12 mouse cellular contexts compared by ENCODE assay signal in the genomic region with DNA sequence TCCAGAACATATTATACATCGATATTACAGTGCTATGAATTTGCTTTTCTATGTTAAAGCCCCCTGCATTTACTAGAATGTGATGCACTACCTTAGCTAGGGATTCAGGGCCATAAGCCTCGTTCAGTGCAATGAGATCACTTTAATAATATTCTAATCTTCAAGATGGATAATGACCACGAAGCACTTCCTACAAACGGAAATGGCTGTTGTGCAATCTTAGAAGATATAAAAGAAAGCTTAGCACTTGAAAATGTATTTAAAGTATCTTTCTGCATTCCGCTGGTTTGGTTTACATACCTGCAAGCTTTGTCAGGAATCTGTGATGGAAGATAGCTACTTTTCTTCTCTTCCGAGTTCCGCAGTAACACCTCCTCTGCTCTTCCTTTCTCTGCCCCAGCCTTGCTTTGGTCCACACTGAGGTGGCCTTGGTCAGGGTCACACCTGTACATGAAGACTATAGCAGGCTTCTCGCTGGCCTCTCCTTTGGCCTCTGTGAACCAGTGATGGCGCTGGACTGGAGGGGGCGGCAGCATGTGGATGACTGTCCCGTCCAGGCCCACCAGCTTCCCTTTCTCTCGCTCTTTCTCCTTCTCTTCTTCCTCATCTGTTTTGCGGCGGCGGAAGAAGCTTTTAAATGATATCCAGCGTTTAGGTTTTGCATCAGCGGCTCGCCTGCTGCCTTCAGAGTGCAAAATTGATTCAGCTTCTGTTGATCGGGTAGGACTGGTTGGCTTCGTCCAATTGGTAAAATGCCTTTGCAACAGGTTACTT.
"Had no signal": no experiment of that assay in that cellular context is flagged by ENCODE, and none has a peak within 500 bp of the region (broad histone marks: within the 10 kb centered on the region; RNA-seq: fewer than 3 reads in every experiment).

No protein-coding gene starts in this region.

- H3K9ac ChIP-seq: liver, embryonic 14.5 days; liver, postnatal 0 days; lung, embryonic 14.5 days; midbrain, embryonic 12.5 days; midbrain, embryonic 15.5 days; neural tube, embryonic 13.5 days had no signal

- ATAC-seq: liver, postnatal 0 days; lung, postnatal 0 days; midbrain, embryonic 15.5 days had no signal

- DNase-seq: kidney, adult 18-20 months; kidney, postnatal 14 days; kidney, postnatal 4 days; liver, postnatal 0 days; lung, embryonic 14.5 days; retina, postnatal 1 day; right cerebral cortex, postnatal 25 days had no signal

- H3K27ac ChIP-seq: liver, embryonic 14.5 days; midbrain, embryonic 12.5 days; midbrain, embryonic 15.5 days; neural tube, embryonic 13.5 days had no signal

- H3K4me3 ChIP-seq: midbrain, embryonic 12.5 days; midbrain, embryonic 15.5 days; neural tube, embryonic 13.5 days had no signal

- H3K27me3 ChIP-seq: midbrain, embryonic 12.5 days; midbrain, embryonic 15.5 days; neural tube, embryonic 13.5 days had no signal

- H3K4me1 ChIP-seq: midbrain, embryonic 12.5 days; midbrain, embryonic 15.5 days; neural tube, embryonic 13.5 days had no signal

- H3K4me2 ChIP-seq: lung, embryonic 14.5 days; midbrain, embryonic 12.5 days; midbrain, embryonic 15.5 days; neural tube, embryonic 13.5 days had no signal
